Mouse (Mus musculus) layer of hippocampus, postnatal 14 days (tissue): Measurements from ENCODE around the gene Ccdc141. TPM values are rescaled to one million over a fixed set of nuclear protein-coding genes. Genes with fewer than 3 reads are reported as not detected.
A peak's percentile ranks its signal among the peaks of the same experiment; 100 is the strongest.

Source experiments
- DNase-seq, 2 experiments: peaks; one replicate each; pipeline ENCODE4 v3.0.0; 2021 to 2022; ENCODE audit warnings: low spot score in 2 of 2, mixed read lengths in 1 of 2
- long read RNA-seq, 2 experiments: library from polyadenylated mRNA; stranded (forward); transcript quantifications; one replicate each; pipeline ENCODE4 v2.0.0; 2021
- total RNA-seq, 2 experiments: library from RNA; stranded (reverse); gene quantifications; 2 replicates each; pipeline ENCODE4 v1.2.3; 2021

Ccdc141 gene
- 10 to 100 TPM; 41.1 to 43.3 TPM for total RNA-seq
- long read RNA-seq, experiment 1, partial matches to known transcripts = 1 of 5 reads
- long read RNA-seq, experiment 1, other reads (novel, unspliced or antisense) = 3 of 5 reads
- long read RNA-seq, experiment 2, full-length matches to known transcripts = 5 of 12 reads
- long read RNA-seq, experiment 2, partial matches to known transcripts = 5 of 12 reads
- long read RNA-seq, experiment 2, other reads (novel, unspliced or antisense) = 2 of 12 reads

GRCm38 (mm10) chr2:77170633-77171105 lies at the start of gene Ccdc141:
TSS of gene Ccdc141 (minus strand) at chr2:77170636.
- DNase-seq = no peak

GRCm38 (mm10) chr2:77212885-77213284 lies 42.4 kb upstream of the Ccdc141 start:
- DNase-seq = no peak

DNA sequence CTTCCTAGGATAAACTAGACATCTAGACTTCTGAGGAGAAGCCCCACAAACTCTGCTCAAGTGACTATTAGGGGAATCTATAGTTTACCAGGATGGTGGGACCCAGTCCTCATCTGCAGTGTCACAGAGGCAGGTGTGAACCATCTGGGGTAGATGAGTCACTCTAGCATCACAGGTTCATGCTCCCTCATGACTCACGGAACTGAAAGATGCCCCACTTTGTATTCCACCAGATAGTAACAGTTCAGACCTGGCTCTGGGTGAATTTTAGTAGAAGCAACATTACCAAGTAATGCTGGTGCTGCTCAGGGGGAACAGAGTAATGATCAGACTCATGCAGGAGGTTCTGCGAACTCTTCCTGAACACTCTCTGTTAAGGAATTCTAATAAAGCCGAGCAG lies 36.5 kb upstream of the Ccdc141 start:
- no peak for DNase-seq

- peak in 1 of 2 experiments; percentile 43 for DNase-seq
Measured at GRCm38 (mm10) chr2:77203916-77204315, 33.5 kb upstream of the Ccdc141 start.

- DNase-seq = no peak
Measured at GRCm38 (mm10) chr2:77201900-77202299, 31.5 kb upstream of the Ccdc141 start.

DNA sequence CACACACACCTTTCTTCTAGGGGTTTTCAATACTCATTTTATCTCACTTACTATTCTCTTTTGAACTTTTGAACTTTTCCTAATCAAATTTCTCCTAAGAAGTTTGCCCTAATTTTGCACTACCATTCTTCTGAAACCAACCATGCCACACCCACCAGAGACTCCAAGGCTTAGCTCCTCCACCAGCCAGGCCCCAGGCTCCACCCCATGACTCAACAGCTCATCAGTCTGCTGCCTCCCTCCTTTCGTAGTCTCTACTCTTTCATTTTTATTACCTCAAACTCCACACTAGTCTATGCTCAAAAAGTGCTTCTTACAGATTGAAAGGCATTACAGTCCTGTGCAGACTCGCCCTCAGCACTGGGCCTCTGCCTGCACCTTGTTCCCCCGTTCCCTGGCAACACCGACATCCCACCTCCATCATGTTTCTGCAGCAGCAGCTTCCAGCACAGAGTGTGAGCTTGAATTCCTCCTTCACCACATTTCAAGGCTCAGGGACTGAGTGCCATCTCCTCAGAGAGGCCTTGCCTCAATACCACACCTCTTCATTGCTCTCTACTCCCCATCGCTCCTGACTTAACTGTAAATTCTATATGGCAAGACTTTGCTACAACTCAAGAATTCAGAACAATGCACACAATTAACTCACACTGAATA lies 30.6 kb upstream of the Ccdc141 start:
- DNase-seq = no peak

DNA sequence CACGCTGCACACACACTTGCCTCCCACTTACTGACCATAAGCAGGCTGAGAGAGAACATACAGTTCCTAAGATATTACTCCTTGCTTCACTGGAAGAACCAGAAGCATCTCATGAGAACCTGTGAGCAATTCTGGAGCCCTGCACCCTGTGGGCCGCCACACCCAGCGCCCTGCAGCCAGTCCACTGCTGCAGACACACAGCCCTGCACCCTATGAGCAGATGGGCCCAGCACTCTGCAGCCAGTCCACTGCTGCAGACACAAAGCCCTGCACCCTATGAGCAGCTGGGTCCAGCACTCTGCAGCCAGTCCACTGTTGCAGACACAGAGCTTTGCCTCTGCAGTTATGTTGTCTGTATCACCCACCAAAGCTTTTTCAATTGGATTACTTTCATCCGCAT lies 29.9 kb upstream of the Ccdc141 start:
- DNase-seq = no peak

DNA sequence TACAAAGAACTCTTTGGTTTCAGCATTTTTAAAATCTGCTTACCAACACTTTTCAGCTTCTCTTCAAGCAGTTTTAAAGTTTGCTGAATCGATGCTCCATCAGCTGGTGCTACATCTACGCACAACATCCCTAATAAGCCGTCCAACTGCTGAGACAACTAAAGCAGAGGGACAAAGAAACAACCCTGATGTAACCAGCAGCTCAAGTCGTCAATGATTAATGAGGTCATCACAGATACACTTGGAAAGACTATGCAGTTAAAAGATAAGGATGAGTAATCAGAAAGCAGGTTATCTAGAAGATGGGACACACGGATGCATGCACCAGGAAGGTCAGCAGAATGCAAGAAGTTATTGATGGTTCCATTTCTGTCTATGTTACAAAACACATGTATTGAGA lies 27.8 kb upstream of the Ccdc141 start:
- no peak for DNase-seq

- DNase-seq = no peak
Measured at GRCm38 (mm10) chr2:77196819-77197218, 26.4 kb upstream of the Ccdc141 start.

DNA sequence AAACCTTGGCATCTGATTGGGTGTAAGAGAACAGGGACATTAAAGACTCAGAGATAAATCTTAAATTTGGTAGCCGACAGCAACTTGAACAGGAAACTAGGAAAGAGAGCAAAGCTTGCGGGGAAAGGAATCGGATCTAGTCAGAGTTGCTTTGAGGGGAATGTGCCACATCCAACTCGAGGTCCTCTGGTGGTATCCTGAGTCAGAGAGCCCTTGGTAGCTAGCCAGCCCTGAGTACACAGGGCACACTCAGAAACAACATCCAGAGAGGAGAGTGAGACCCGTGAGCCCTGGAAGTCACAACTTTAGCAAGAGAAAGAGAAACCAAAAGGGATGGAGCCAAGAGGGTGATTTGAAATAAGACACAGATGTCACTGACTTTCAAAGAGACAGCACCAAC lies 24.6 kb upstream of the Ccdc141 start:
- DNase-seq = no peak

DNA sequence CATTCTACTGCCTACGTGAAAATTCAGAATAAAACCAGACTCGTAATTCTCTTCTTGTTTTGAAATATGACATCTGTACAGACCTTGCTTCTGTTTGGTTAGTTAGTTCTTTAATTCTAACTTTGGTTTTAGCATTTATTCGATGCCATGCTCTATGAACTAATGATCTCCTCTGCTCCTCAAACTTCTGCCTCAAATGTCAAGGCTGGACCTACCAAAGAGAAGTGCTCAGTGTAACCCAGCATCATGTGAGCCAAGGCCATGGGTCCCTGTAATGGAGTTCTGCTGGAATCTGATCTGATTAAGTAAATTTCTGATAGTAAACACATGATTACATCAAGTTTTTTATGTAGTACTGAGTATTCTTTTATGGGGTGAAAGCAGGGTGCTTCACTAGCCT lies 21.4 kb upstream of the Ccdc141 start:
- DNase-seq = no peak

GRCm38 (mm10) chr2:77190891-77191290 lies 20.5 kb upstream of the Ccdc141 start:
- DNase-seq = no peak

DNA sequence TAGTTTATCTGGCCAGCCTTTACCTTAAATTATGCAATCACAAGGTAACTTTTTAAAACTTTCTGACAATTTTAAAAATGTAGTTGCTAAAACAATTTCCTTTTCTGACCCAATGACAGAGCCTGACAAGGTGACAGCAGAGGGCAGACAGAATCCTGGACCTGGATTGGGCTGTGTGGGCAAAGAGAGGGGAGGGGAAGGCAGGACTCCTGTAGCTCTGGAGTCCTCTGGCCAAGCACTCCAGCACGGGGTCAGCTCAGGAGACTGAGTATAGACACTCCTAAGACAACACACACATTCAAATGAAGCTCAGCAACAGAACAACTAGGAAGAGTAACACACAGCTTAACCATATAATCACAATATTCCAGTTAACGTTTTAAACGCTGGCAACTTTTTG lies 19.9 kb upstream of the Ccdc141 start:
- DNase-seq = no peak

- DNase-seq = no peak
Measured at GRCm38 (mm10) chr2:77189671-77190070, 19.2 kb upstream of the Ccdc141 start.

- DNase-seq = no peak
Measured at GRCm38 (mm10) chr2:77187501-77187900, 17.1 kb upstream of the Ccdc141 start.

DNA sequence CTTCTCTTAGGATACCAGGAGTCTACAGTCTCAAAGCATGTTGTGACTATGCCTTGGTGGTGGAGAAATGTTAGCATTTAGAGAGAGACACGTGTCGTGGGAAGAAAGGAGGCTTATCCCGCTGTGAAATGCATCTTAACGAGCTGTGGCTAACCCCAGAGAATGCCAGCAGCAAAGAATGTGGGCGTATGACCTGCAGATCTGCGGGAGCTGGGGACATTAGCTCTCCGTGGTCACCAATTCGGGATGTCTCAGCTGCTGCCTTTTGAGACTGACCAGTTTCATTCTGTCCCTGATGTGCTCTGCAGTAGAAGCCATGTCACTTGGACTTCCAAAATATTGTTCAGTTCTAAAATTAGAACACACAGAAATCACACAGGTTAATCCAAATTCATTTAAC lies 16.5 kb upstream of the Ccdc141 start:
- no peak for DNase-seq

- no peak for DNase-seq
Measured at GRCm38 (mm10) chr2:77184049-77184571, 13.7 kb upstream of the Ccdc141 start.

DNA sequence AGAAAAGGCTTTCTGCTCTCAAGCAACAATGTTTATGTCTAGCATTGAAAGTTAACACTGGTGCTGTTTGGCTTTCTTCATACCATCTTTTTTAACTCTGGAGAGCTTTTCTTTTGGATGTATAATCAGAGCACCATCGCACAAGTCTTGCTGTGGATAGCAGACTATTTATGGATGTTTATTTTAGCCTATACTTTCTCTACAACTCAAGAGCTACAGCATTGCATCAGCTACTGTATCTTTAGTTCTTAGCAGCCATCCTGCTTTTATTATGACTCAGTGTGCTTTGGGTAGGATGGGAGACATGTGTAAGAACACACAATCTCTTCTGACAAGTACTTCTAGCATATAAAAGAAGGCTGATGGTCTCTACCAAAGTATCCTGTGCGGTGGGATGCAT lies 13.2 kb upstream of the Ccdc141 start:
- DNase-seq = no peak

GRCm38 (mm10) chr2:77182996-77183380 lies 12.6 kb upstream of the Ccdc141 start:
- no peak for DNase-seq

- DNase-seq = no peak
Measured at GRCm38 (mm10) chr2:77182271-77182995, 12.0 kb upstream of the Ccdc141 start.

DNA sequence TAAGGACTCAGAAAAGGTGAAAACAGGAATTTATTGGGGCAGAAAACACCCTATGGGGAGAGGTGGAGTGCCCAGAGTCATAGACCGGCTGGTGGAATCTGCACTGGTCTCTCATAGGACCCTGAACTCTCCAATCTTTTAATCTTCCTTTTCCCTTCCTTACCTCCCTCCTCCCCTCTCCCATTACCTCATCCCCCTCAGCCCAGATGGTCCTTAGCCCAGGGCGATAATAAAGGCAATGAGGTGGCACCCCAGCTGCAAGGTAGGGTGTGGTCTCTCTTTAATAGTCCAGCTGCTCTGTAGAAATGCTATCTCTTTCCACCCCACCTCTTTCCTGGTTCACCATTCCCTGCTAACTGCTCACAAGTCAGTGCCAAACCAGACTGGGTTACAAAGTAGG lies 7.0 kb upstream of the Ccdc141 start:
- DNase-seq = no peak

- no peak for DNase-seq
Measured at GRCm38 (mm10) chr2:77176413-77176812, 6.0 kb upstream of the Ccdc141 start.
